Mouse (Mus musculus) midbrain, embryonic 14.5 days (tissue): ENCODE data around the gene Hoxd11. TPM values are rescaled to one million over a fixed set of nuclear protein-coding genes. Genes with fewer than 3 reads are reported as not detected.
A peak's percentile ranks its signal among the peaks of the same experiment; 100 is the strongest.

Experiments
- ATAC-seq: fragments of 200-750 bp; cut with Nextera tagmentation; 2 replicates; pipeline ENCODE4 v1.8.0; 2017; ENCODE audit warnings: moderate number of reproducible peaks, moderate library complexity; ENCODE audit not compliant: low FRiP score, low TSS enrichment
- DNase-seq: peaks from one replicate; pipeline ENCODE4 v3.0.0-alpha.2; 2015
- H3K27ac ChIP-seq: fragments of 300-500 bp; sonication (generic); replicated peaks from 2 replicates; pipeline ENCODE4 v1.5.1; 2014; ENCODE audit warnings: mild to moderate bottlenecking, low read depth, low read length, moderate library complexity
- H3K27me3 ChIP-seq: fragments of 300-500 bp; sonication (generic); 2 replicates; pipeline ENCODE4 v1.6.1; 2014; ENCODE audit warnings: low read length, control low read depth, mixed read lengths; ENCODE audit not compliant: control insufficient read depth, insufficient read depth
- H3K36me3 ChIP-seq: fragments of 300-500 bp; sonication (generic); 2 replicates; pipeline ENCODE4 v1.6.1; 2014; ENCODE audit warnings: low read length, control low read depth; ENCODE audit not compliant: control insufficient read depth, insufficient read depth
- H3K4me1 ChIP-seq: fragments of 300-500 bp; sonication (generic); 2 replicates; pipeline ENCODE4 v1.6.1; 2014; ENCODE audit warnings: mild to moderate bottlenecking, antibody characterized with exemption, low read length, control low read depth; ENCODE audit not compliant: control insufficient read depth, insufficient read depth
- H3K4me2 ChIP-seq: fragments of 300-500 bp; sonication (generic); 2 replicates; pipeline ENCODE4 v1.6.1; 2014; ENCODE audit warnings: mild to moderate bottlenecking, low read length, moderate library complexity
- H3K4me3 ChIP-seq: fragments of 300-500 bp; sonication (generic); replicated peaks from 2 replicates; pipeline ENCODE4 v1.5.1; 2014; ENCODE audit warnings: low read depth, low read length
- H3K9ac ChIP-seq: fragments of 300-500 bp; sonication (generic); replicated peaks from 2 replicates; pipeline ENCODE4 v1.6.1; 2014; ENCODE audit warnings: mild to moderate bottlenecking, low read length, moderate library complexity
- H3K9me3 ChIP-seq: fragments of 300-500 bp; sonication (generic); 2 replicates; pipeline ENCODE4 v1.6.1; 2016; ENCODE audit warnings: low read length, control low read depth, mixed read lengths; ENCODE audit not compliant: control insufficient read depth
- WGBS: fragments of 180-500 bp; shearing (Covaris S2); extraction: QIAGEN DNeasy Blood & Tissue Kit; methylation state at CpG from one replicate; pipeline ENCODE4 v1.1.7; 2014; 5-methylcytosine and 5-hydroxymethylcytosine counted together
- polyA plus RNA-seq: library from polyadenylated mRNA; unstranded; fragments of >200 nt; fragmentation: Nextera tagmentation; extraction: Ambion mirVana; gene quantifications from 2 replicates; pipeline ENCODE4 v1.2.1, GENCODE M21; 2014

Gene Hoxd11
- polyA plus RNA-seq, 1 experiment from 2014 or later = not detected

GRCm38 (mm10) chr2:74690338-74690716 lies 11.0 kb downstream of the Hoxd11 start:
- ATAC-seq (no peak), DNase-seq (no peak)
- Histone ChIP-seq H3K4me3 (no peak overlapping the region), H3K36me3 (no peaks in the 10 kb centered on the region), H3K4me2 (no peak overlapping the region), H3K27me3 (peaks cover 95% of the 10 kb centered on the region), H3K9me3 (no peaks in the 10 kb centered on the region; the same call in 1 of the 2 replicates), H3K9ac (no peak overlapping the region), H3K4me1 (no peaks in the 10 kb centered on the region), H3K27ac (no peak overlapping the region)
- 8% methylated on average over 8 of the region's 8 CpGs for WGBS

GRCm38 (mm10) chr2:74691022-74691951 lies 11.9 kb downstream of the Hoxd11 start, which contains the start of gene Hoxd10:
Gene Hoxd10 (plus strand): TSS chr2:74691924.
- Histone ChIP-seq H3K9ac (no peak within 1 kb of the TSS), H3K4me2 (no peak within 1 kb of the TSS), H3K4me3 (no peak within 1 kb of the TSS), H3K9me3 (no peaks in the 10 kb centered on the region; the same call in 1 of the 2 replicates), H3K27me3 (peaks cover 96% of the 10 kb centered on the region), H3K4me1 (no peaks in the 10 kb centered on the region), H3K27ac (no peak within 1 kb of the TSS), H3K36me3 (no peaks in the 10 kb centered on the region)
- WGBS = 1% methylated on average over 56 of the region's 56 CpGs
- peak; percentile 27; the same call in 1 of the 2 replicates for ATAC-seq
- DNase-seq = no peak

- H3K4me1 ChIP-seq = no peaks in the 10 kb centered on the region
- H3K9ac ChIP-seq = no peak overlapping the region
- peaks cover 96% of the 10 kb centered on the region for H3K27me3 ChIP-seq
- H3K4me3 ChIP-seq = no peak overlapping the region
- H3K4me2 ChIP-seq = no peak overlapping the region
- no peaks in the 10 kb centered on the region for H3K36me3 ChIP-seq
- H3K9me3 ChIP-seq = no peaks in the 10 kb centered on the region; the same call in 1 of the 2 replicates
- 4% methylated on average over 35 of the region's 35 CpGs for WGBS
- no peak overlapping the region for H3K27ac ChIP-seq
- DNase-seq = no peak
- ATAC-seq = no peak
These were observed 12.8 kb downstream of the Hoxd11 start for GRCm38 (mm10) chr2:74691995-74692807.

- H3K27me3 ChIP-seq = peaks cover 96% of the 10 kb centered on the region
- no peaks in the 10 kb centered on the region for H3K4me1 ChIP-seq
- no peaks in the 10 kb centered on the region; the same call in 1 of the 2 replicates for H3K9me3 ChIP-seq
- no peaks in the 10 kb centered on the region for H3K36me3 ChIP-seq
- no peak overlapping the region for H3K4me3 ChIP-seq
- DNase-seq = no peak
- H3K4me2 ChIP-seq = no peak overlapping the region
- ATAC-seq = no peak
- H3K27ac ChIP-seq = no peak overlapping the region
- under 1% methylated on average over 20 of the region's 20 CpGs for WGBS
- no peak overlapping the region for H3K9ac ChIP-seq
These were observed 13.6 kb downstream of the Hoxd11 start for GRCm38 (mm10) chr2:74692808-74693431.

GRCm38 (mm10) chr2:74693432-74693827 lies 14.1 kb downstream of the Hoxd11 start:
- no peak overlapping the region for H3K27ac ChIP-seq
- 8% methylated on average over 4 of the region's 4 CpGs for WGBS

GRCm38 (mm10) chr2:74694066-74694465 lies 14.7 kb downstream of the Hoxd11 start:
- DNase-seq (no peak), ATAC-seq (no peak)
- no peak overlapping the region for H3K4me2 ChIP-seq
- H3K4me1 ChIP-seq = no peaks in the 10 kb centered on the region
- H3K9me3 ChIP-seq = no peaks in the 10 kb centered on the region; the same call in 1 of the 2 replicates
- no peak overlapping the region for H3K27ac ChIP-seq
- H3K27me3 ChIP-seq = peaks cover 96% of the 10 kb centered on the region
- H3K4me3 ChIP-seq = no peak overlapping the region
- H3K9ac ChIP-seq = no peak overlapping the region
- H3K36me3 ChIP-seq = no peaks in the 10 kb centered on the region
- WGBS = 2% methylated on average over 16 of the region's 16 CpGs

More at GRCm38 (mm10) chr2:74693432-74693827, 14.1 kb downstream of the Hoxd11 start:
- DNase-seq = no peak
- H3K4me1 ChIP-seq = no peaks in the 10 kb centered on the region
- H3K36me3 ChIP-seq = no peaks in the 10 kb centered on the region
- H3K27me3 ChIP-seq = peaks cover 96% of the 10 kb centered on the region
- no peaks in the 10 kb centered on the region; the same call in 1 of the 2 replicates for H3K9me3 ChIP-seq
- no peak for ATAC-seq
- H3K9ac ChIP-seq = no peak overlapping the region
- H3K4me3 ChIP-seq = no peak overlapping the region
- H3K4me2 ChIP-seq = no peak overlapping the region

GRCm38 (mm10) chr2:74695383-74695782 lies 16.0 kb downstream of the Hoxd11 start:
- Histone ChIP-seq H3K27me3 (peaks cover 97% of the 10 kb centered on the region), H3K27ac (no peak overlapping the region), H3K9ac (no peak overlapping the region), H3K4me3 (no peak overlapping the region), H3K9me3 (no peaks in the 10 kb centered on the region; the same call in 1 of the 2 replicates), H3K4me2 (no peak overlapping the region), H3K4me1 (no peaks in the 10 kb centered on the region), H3K36me3 (no peaks in the 10 kb centered on the region)
- WGBS = 7% methylated on average over 1 of the region's 1 CpGs
- ATAC-seq (no peak), DNase-seq (no peak)

- no peak for DNase-seq
- Histone ChIP-seq H3K27ac (no peak overlapping the region), H3K4me3 (no peak overlapping the region), H3K4me2 (no peak overlapping the region), H3K9ac (no peak overlapping the region), H3K9me3 (no peaks in the 10 kb centered on the region; the same call in 1 of the 2 replicates), H3K4me1 (no peaks in the 10 kb centered on the region), H3K36me3 (no peaks in the 10 kb centered on the region), H3K27me3 (peaks cover 100% of the 10 kb centered on the region)
- WGBS = 2% methylated on average over 7 of the region's 7 CpGs
- no peak for ATAC-seq
These were observed 16.6 kb downstream of the Hoxd11 start for GRCm38 (mm10) chr2:74695813-74696430.
